Mouse (Mus musculus) heart, adult 2 months (tissue): ENCODE measurements around the gene Ttc3. TPM values are rescaled to one million over a fixed set of nuclear protein-coding genes. Genes with fewer than 3 reads are reported as not detected.
A peak's percentile ranks its signal among the peaks of the same experiment; 100 is the strongest.

ENCODE experiments used
- DNase-seq, 2 experiments: peaks; one replicate each; pipeline ENCODE4 v3.0.0; 2021
- H3K27ac ChIP-seq: fragments of 200-600 bp; 2 replicates; pipeline ENCODE4 v1.8.1; 2022
- H3K27me3 ChIP-seq: fragments of 200-500 bp; 2 replicates; pipeline ENCODE4 v1.6.1; 2012; ENCODE audit warnings: mild to moderate bottlenecking, low read length, inconsistent platforms, mixed read lengths; ENCODE audit not compliant: control insufficient read depth, insufficient read depth
- H3K36me3 ChIP-seq: fragments of 200-500 bp; 2 replicates; pipeline ENCODE4 v1.6.1; 2012; ENCODE audit warnings: low read length, inconsistent platforms; ENCODE audit not compliant: control insufficient read depth, insufficient read depth
- H3K4me1 ChIP-seq: fragments of 200-500 bp; 2 replicates; pipeline ENCODE4 v1.6.1; 2011; ENCODE audit warnings: low read length; ENCODE audit not compliant: control insufficient read depth, insufficient read depth
- H3K4me3 ChIP-seq: fragments of 200-600 bp; 2 replicates; pipeline ENCODE4 v1.8.1; 2022
- H3K79me2 ChIP-seq: fragments of 200-500 bp; replicated peaks from 2 replicates; pipeline ENCODE4 v1.6.1; 2012; ENCODE audit warnings: mild to moderate bottlenecking, inconsistent platforms, low read length, moderate library complexity, mixed read lengths; ENCODE audit not compliant: control insufficient read depth, insufficient read depth
- H3K9ac ChIP-seq: fragments of 200-500 bp; 2 replicates; pipeline ENCODE4 v1.6.1; 2012; ENCODE audit warnings: low read depth, mild to moderate bottlenecking, control low read depth, inconsistent platforms, low read length, mixed read lengths
- CTCF ChIP-seq: fragments of 200-600 bp; IDR thresholded peaks from 2 replicates; pipeline ENCODE4 v1.8.1; 2022; ENCODE audit warnings: antibody characterized with exemption, mild to moderate bottlenecking, moderate library complexity
- EP300 ChIP-seq: fragments of 200-500 bp; IDR thresholded peaks from 2 replicates; pipeline ENCODE4 v1.6.1; 2011; ENCODE audit warnings: low read depth, low read length, control low read depth; ENCODE audit not compliant: insufficient read depth
- POLR2A ChIP-seq: fragments of 200-500 bp; IDR thresholded peaks from 2 replicates; pipeline ENCODE4 v1.6.1; 2011; ENCODE audit warnings: mild to moderate bottlenecking, low read depth, low read length, control low read depth; ENCODE audit not compliant: insufficient read depth
- WGBS: fragments of 180-500 bp; shearing (Covaris S2); methylation state at CpG from one replicate; pipeline ENCODE4 v1.1.7; 2018; 5-methylcytosine and 5-hydroxymethylcytosine counted together
- intact Hi-C: fragments of 180-260 bp; cut with DNase I; formaldehyde crosslinking; loops from one replicate; pipeline ENCODE4 v1.15.1; 2025
- polyA plus RNA-seq: library from polyadenylated mRNA; depleted of rRNA; stranded (reverse); fragments of >200 nt; gene quantifications from 2 replicates; pipeline ENCODE4 v1.2.3, GENCODE M21; 2012
- total RNA-seq, 2 experiments: library from RNA; stranded (reverse); gene quantifications; 2 replicates each; pipeline ENCODE4 v1.2.3; 2021

The Ttc3 gene
- total and polyA plus RNA-seq, 3 experiments = 26.0 to 85.5 (median 77.6) TPM

DNA sequence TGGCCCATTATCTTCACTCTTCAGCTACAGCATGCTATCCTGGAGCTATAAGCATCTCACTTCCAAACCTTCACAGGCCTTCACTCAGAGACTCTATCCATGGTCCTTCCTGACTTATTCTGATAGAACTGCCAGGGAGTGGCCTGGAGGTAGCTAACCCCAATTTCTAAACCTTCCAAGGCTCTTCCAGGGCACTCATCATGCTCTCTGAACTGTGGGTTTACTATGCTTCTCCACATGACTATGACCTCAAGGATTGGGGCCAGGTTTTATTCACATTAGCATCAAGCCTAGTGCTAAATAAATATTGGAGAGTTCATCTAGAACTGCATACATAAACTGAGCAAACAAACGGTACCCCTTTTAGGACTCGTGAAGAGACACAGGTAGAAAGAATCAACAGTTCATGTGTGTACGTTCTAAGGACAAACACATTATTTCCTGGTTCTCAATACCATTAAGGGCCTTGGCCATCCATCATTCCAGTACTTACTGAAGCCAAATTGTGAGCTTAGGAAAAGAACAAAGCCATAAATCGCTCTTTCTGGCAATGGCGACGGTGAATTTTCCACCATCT, 734 bp upstream of the Ttc3 start:
- peak overlapping the region; percentile 92 for H3K9ac ChIP-seq
- no peak for TF ChIP-seq POLR2A
- no peak for TF ChIP-seq EP300
- TF ChIP-seq CTCF = no peak
- no peaks in the 10 kb centered on the region for H3K79me2 ChIP-seq
- peaks cover 4% of the 10 kb centered on the region for H3K4me1 ChIP-seq
- intact Hi-C loops = loop anchor here (1.0 to 5.0 kb wide), 2 partner anchors 56 to 158 kb away; partner anchors contain the start of genes Hlcs and Vps26c
- H3K27ac ChIP-seq = peak overlapping the region; percentile 99
- H3K36me3 ChIP-seq = peaks cover 6% of the 10 kb centered on the region
- peak overlapping the region; percentile 87 for H3K4me3 ChIP-seq
- DNase-seq = no peak
- 5% methylated on average over 6 of the region's 6 CpGs for WGBS
- no peaks in the 10 kb centered on the region for H3K27me3 ChIP-seq

DNA sequence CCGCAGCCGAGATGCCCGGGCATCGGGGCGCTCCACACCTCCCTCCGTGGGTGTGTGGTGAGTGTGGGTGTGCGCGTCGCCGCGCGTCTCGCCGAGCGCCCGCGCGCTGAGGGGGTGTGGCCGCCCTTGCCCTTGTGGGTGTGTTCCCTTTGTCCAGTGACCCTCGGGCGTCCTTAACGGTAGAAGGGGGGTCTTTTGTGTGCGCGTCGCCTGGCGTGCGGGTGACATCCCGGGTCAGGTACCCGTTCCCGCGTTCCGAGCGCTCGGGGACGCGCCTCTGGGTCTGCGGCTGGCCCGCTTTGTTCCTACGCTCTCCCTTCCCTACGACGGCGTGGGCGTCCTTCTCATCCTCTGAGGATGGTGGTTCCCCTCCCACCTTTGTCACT, 490 bp downstream of the Ttc3 start:
- no peak for TF ChIP-seq POLR2A
- no peak for TF ChIP-seq CTCF
- no peak for TF ChIP-seq EP300
- Histone ChIP-seq H3K27ac (peak overlapping the region; percentile 99), H3K4me3 (peak overlapping the region; percentile 87), H3K36me3 (peaks cover 6% of the 10 kb centered on the region), H3K27me3 (no peaks in the 10 kb centered on the region), H3K9ac (peak overlapping the region; percentile 92), H3K79me2 (no peaks in the 10 kb centered on the region), H3K4me1 (peaks cover 4% of the 10 kb centered on the region)
- WGBS = under 1% methylated on average over 43 of the region's 43 CpGs
- peak in 1 of 2 experiments; percentile 84 for DNase-seq
- intact Hi-C loops = loop anchor here (1.0 to 5.0 kb wide), 3 partner anchors 58 to 198 kb away; partner anchors contain the start of genes Hlcs and Vps26c

DNA sequence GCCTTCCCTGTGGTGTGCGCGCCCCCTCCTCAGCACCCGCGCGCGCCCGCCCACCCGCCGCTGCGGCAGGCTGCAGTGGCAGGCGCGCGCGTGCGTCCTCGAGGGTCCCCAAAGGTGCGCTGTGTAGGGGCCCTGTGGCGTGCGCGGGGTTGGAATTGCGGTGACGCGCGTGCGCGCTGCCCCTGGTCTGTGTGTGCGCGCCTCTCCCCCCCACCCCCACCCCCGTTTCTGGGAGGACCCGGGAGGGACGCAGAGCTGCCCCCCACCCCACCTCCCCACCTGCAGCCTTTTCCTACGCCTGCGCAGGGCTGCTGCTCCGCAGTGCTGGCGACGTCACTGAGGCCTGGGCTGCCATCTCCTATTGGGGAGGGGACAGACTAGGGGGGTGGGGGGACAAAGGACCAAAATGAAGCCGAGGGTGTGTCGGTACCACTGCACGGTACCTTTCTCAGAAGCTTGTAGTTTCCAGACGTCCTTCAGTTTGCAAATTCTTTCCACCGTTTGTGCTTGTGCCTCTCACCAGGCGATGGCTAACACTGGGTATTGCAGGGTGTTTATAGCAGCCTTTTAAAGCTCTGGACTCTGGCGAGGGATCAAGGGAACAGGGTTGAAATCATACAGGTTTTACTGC, 998 bp downstream of the Ttc3 start, which contains the start of gene Pigp:
TSS of gene Pigp (minus strand) at position 542 of the 631 bp plus-strand sequence.
- Histone ChIP-seq H3K4me3 (peak within 1 kb of the TSS; percentile 87), H3K27me3 (no peaks in the 10 kb centered on the region), H3K27ac (peak within 1 kb of the TSS; percentile 99), H3K79me2 (no peaks in the 10 kb centered on the region), H3K36me3 (peaks cover 6% of the 10 kb centered on the region), H3K9ac (peak within 1 kb of the TSS; percentile 92), H3K4me1 (peaks cover 4% of the 10 kb centered on the region)
- intact Hi-C loops = loop anchor here (1.0 to 5.0 kb wide), 2 partner anchors 156 to 198 kb away; partner anchors contain the start of gene Vps26c
- under 1% methylated on average over 43 of the region's 43 CpGs for WGBS
- TF ChIP-seq CTCF = peak; percentile 55
- 0 out of 2 replicates have a peak, but pooled peaks have one; percentile 12 for TF ChIP-seq POLR2A
- 0 out of 2 replicates have a peak, but pooled peaks have one; percentile 10 for TF ChIP-seq EP300
- DNase-seq = peak; percentile 65 to 70

DNA sequence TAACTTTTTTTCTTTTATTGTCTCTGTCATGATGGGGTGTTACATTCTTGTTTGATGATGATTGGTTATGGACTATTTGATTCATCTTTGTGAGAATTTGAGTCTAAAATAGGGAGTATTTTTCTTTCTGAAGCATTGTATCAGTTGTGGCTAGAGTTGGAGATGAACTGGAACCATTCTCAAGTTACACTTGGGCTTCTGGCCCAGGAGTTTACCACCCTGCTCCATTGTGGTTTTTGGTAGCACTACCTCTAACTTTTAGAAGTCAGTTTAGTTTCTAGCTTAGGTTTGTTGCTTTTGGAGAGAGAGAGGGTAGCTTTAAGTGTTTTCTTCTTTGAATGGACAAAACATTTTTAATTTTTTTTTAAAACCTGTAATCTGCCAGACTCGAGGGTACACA, 9.0 kb downstream of the Ttc3 start:
- H3K9ac ChIP-seq = no peak overlapping the region
- intact Hi-C loops = no loop called here
- 53% methylated on average over 1 of the region's 1 CpGs for WGBS
- no peaks in the 10 kb centered on the region for H3K27me3 ChIP-seq
- no peak overlapping the region for H3K27ac ChIP-seq
- H3K79me2 ChIP-seq = peaks cover 14% of the 10 kb centered on the region
- TF ChIP-seq CTCF (no peak), POLR2A (no peak), EP300 (no peak)
- H3K4me3 ChIP-seq = no peak overlapping the region
- peaks cover 4% of the 10 kb centered on the region for H3K4me1 ChIP-seq
- peaks cover 1% of the 10 kb centered on the region for H3K36me3 ChIP-seq
- no peak for DNase-seq

DNA sequence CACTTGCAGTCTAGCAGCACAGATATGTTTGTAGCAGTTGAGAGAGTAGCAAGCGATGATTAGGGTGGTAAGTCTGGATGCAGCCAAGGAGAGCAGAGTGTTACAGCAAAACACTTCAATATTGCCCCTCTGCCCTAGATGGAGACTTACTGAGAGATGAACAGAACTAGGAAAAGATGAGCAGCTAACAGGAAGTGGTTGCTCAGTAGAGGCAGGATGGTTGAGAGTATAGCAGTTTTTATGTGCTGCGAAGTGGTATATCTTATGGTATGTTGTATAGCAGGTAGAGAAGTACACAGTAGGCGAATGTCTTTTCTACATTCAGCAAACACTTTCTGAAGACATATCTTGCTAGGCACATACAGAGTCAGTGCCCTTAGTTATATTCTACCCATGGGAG, 12.9 kb downstream of the Ttc3 start:
- peaks cover 3% of the 10 kb centered on the region for H3K36me3 ChIP-seq
- no peak overlapping the region for H3K9ac ChIP-seq
- TF ChIP-seq CTCF = no peak
- no peak for TF ChIP-seq POLR2A
- no peak for TF ChIP-seq EP300
- H3K4me3 ChIP-seq = no peak overlapping the region
- WGBS = 88% methylated on average over 3 of the region's 3 CpGs
- peaks cover 4% of the 10 kb centered on the region for H3K4me1 ChIP-seq
- intact Hi-C loops = no loop called here
- peaks cover 16% of the 10 kb centered on the region for H3K79me2 ChIP-seq
- no peak for DNase-seq
- no peaks in the 10 kb centered on the region for H3K27me3 ChIP-seq
- no peak overlapping the region for H3K27ac ChIP-seq

DNA sequence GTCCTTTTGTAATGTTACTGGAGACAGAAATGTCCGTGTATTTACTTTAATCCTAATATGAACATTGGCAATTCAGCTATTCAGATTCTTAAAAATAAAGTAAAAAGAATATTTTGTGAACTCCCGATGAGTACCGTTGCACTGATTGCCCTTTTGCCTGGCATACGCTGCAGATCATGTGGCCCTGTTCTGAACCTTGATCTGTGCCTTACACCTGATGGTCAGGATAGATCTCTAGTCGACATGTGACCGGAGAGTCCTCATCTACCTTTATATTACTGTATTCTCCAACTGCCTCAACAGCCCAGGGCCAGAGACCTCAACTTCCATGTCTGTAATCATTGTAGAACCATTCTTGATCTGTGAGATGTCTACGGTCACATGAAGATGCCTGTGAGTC, 17.3 kb downstream of the Ttc3 start:
- intact Hi-C loops = no loop called here
- WGBS = 95% methylated on average over 7 of the region's 7 CpGs
- no peak for TF ChIP-seq CTCF
- no peak for TF ChIP-seq EP300
- no peak for TF ChIP-seq POLR2A

More for the DNA sequence above, 17.3 kb downstream of the Ttc3 start:
- peaks cover 2% of the 10 kb centered on the region; the same call in 1 of the 2 replicates for H3K36me3 ChIP-seq
- no peaks in the 10 kb centered on the region for H3K27me3 ChIP-seq
- no peak overlapping the region for H3K9ac ChIP-seq
- no peak overlapping the region for H3K4me3 ChIP-seq
- no peak overlapping the region for H3K27ac ChIP-seq
- DNase-seq = no peak
- peaks cover 9% of the 10 kb centered on the region; the same call in 1 of the 2 replicates for H3K79me2 ChIP-seq
- no peaks in the 10 kb centered on the region; the same call in 1 of the 2 replicates for H3K4me1 ChIP-seq
